Mouse (Mus musculus) liver, embryonic 13.5 days (tissue): Measurements from ENCODE around the gene Dpp8. TPM values are rescaled to one million over a fixed set of nuclear protein-coding genes. Genes with fewer than 3 reads are reported as not detected.

Experiments used
- ATAC-seq: fragments of 200-750 bp; cut with Nextera tagmentation; 2 replicates; pipeline ENCODE4 v1.8.0; 2017; ENCODE audit warnings: low read depth, mild to moderate bottlenecking, moderate number of reproducible peaks, moderate library complexity
- DNase-seq: peaks from one replicate; pipeline ENCODE4 v3.0.0; 2022
- H3K27ac ChIP-seq: fragments of 300-500 bp; sonication (generic); 2 replicates; pipeline ENCODE4 v1.5.1; 2015; ENCODE audit warnings: moderate library complexity, mild to moderate bottlenecking, inconsistent platforms
- H3K27me3 ChIP-seq: fragments of 300-500 bp; sonication (generic); 2 replicates; pipeline ENCODE4 v1.6.1; 2015; ENCODE audit warnings: mild to moderate bottlenecking, inconsistent platforms
- H3K36me3 ChIP-seq: fragments of 300-500 bp; sonication (generic); 2 replicates; pipeline ENCODE4 v1.6.1; 2015; ENCODE audit warnings: mild to moderate bottlenecking, inconsistent platforms
- H3K4me1 ChIP-seq: fragments of 300-500 bp; sonication (generic); replicated peaks from 2 replicates; pipeline ENCODE4 v1.6.1; 2015; ENCODE audit warnings: inconsistent platforms
- H3K4me2 ChIP-seq: fragments of 300-500 bp; sonication (generic); 2 replicates; pipeline ENCODE4 v1.6.1; 2015; ENCODE audit warnings: inconsistent platforms, mild to moderate bottlenecking, moderate library complexity
- H3K4me3 ChIP-seq: fragments of 300-500 bp; sonication (generic); replicated peaks from 2 replicates; pipeline ENCODE4 v1.5.1; 2015; ENCODE audit warnings: mild to moderate bottlenecking, inconsistent platforms
- H3K9ac ChIP-seq: fragments of 300-500 bp; sonication (generic); 2 replicates; pipeline ENCODE4 v1.6.1; 2015; ENCODE audit warnings: mild to moderate bottlenecking, inconsistent platforms
- H3K9me3 ChIP-seq: fragments of 300-500 bp; sonication (generic); replicated peaks from 2 replicates; pipeline ENCODE4 v1.6.1; 2016; ENCODE audit warnings: inconsistent platforms
- WGBS: fragments of 180-500 bp; shearing (Covaris S2); methylation state at CpG from one replicate; pipeline ENCODE4 v1.1.7; 2015; ENCODE audit not compliant: insufficient replicate concordance; 5-methylcytosine and 5-hydroxymethylcytosine counted together
- polyA plus RNA-seq: library from polyadenylated mRNA; unstranded; fragments of >200 nt; fragmentation: Nextera tagmentation; extraction: Ambion mirVana; gene quantifications from 2 replicates; pipeline ENCODE4 v1.2.1, GENCODE M21; 2015

Gene Dpp8
- polyA plus RNA-seq, 1 experiment from 2014 or later: 16.3 TPM

- ATAC-seq (no peak), DNase-seq (no peak)
- H3K27ac ChIP-seq: no peak overlapping the region
- WGBS: 64% methylated on average over 7 of the region's 7 CpGs
- H3K4me2 ChIP-seq: no peak overlapping the region
- H3K9ac ChIP-seq: no peak overlapping the region
- H3K27me3 ChIP-seq: no peaks in the 10 kb centered on the region
- H3K4me3 ChIP-seq: no peak overlapping the region
- peaks cover 2% of the 10 kb centered on the region; the same call in 1 of the 2 replicates for H3K36me3 ChIP-seq
- H3K9me3 ChIP-seq: no peaks in the 10 kb centered on the region
- peaks cover 68% of the 10 kb centered on the region for H3K4me1 ChIP-seq
These were observed 16.6 kb upstream of the Dpp8 start for GRCm38 (mm10) chr9:65015461-65016222.

GRCm38 (mm10) chr9:65016241-65016977 lies 15.8 kb upstream of the Dpp8 start:
- DNase-seq (no peak), ATAC-seq (no peak)
- Histone ChIP-seq H3K9ac (no peak overlapping the region), H3K4me2 (no peak overlapping the region), H3K27me3 (no peaks in the 10 kb centered on the region), H3K9me3 (no peaks in the 10 kb centered on the region), H3K36me3 (no peaks in the 10 kb centered on the region), H3K4me3 (no peak overlapping the region), H3K4me1 (peaks cover 72% of the 10 kb centered on the region), H3K27ac (no peak overlapping the region)
- WGBS: 74% methylated on average over 4 of the region's 4 CpGs

DNA sequence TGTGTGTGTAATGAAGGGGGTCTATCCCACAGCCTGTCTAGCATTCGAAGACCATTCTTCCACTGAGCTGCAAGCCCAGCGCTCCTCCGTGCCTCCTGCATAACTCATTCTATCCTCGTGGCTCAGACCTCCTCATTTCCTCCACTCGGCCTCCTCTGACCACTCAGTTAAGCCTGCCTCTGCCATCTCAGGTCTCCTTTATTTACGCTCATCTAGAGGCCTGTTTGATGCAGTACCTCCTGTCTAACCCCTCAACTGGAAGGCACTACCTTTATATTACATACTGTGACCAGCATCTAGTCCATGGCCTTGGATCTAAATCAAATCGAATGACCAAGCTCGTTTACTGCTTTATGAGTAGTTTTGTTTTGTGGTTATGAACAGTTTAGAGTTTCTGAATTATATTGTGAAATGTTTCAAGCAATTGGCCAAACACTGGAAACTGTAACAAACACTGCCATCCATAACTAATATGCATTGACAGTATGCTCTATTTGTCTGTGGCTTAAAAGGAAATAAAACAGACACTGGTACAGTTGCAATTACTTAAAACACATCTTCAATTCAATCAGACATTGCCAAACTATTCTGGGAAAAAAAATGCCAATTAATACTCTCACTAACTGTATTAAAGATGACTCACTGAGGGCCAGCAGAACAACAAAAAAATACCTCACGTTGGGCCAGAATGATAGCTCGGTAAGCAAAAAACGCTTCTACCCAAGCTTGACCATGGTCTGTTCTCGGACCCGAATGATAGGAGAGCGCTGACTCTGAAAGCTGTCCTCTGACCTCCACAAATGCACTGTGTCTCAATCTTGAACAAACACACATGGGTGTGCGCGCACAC lies 15.0 kb upstream of the Dpp8 start:
- Histone ChIP-seq H3K4me2 (no peak overlapping the region), H3K4me3 (no peak overlapping the region), H3K27me3 (no peaks in the 10 kb centered on the region), H3K4me1 (peaks cover 77% of the 10 kb centered on the region), H3K9ac (no peak overlapping the region), H3K9me3 (no peaks in the 10 kb centered on the region), H3K27ac (peak overlapping the region; percentile 81), H3K36me3 (no peaks in the 10 kb centered on the region)
- DNase-seq: no peak
- ATAC-seq: no peak
- WGBS: 73% methylated on average over 16 of the region's 16 CpGs

DNA sequence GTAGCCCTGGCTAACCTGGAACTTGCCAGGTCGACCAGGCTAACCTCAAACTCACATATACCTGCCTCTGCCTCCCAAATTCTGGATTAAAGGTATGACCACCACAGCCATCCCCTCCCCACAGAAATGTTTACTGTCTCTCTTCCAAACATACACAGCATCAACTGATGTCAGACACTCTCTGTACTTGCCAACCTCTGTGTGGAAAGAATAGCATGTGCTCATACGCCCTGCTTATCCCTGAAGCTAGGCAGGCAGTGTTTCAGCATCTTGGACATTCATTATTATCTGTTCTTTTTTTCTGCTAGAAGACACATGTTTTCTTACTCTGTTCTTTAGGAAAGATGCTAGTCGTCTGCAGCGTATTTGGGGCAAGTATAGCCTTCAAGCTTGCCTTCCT lies 14.3 kb upstream of the Dpp8 start:
- H3K4me1 ChIP-seq: peaks cover 81% of the 10 kb centered on the region
- H3K9me3 ChIP-seq: no peaks in the 10 kb centered on the region
- no peak for ATAC-seq
- no peak overlapping the region for H3K9ac ChIP-seq
- 76% methylated on average over 4 of the region's 4 CpGs for WGBS
- H3K4me2 ChIP-seq: 0 out of 2 replicates have a peak overlapping the region, but pooled peaks have one; percentile 8
- H3K4me3 ChIP-seq: no peak overlapping the region
- H3K36me3 ChIP-seq: no peaks in the 10 kb centered on the region
- H3K27ac ChIP-seq: peak overlapping the region; percentile 81
- H3K27me3 ChIP-seq: no peaks in the 10 kb centered on the region
- DNase-seq: no peak

DNA sequence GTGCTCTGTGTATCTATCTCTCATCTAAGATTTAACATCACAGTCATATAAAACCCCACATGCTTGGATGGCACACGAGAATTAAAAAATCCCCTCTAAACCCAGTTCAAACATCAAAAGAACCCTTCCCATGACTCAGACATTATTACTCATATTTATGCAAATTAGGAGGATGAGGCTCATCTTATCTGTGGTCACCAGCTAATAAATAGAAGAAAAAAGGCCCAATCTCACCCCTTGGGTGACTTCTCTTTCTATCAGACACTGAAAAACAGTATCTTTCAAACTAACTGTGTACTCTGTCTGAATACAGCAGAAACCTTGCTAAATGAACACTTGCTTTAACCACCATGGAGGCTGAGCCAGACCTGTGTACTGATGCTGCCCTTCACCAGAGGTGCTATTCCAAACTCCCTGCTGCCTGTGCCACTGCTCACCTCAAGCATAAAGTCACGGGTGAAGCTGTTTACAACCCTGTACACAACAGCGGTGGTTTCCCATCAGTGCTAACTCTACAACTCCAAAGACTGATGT lies 13.6 kb upstream of the Dpp8 start:
- H3K9ac ChIP-seq: peak overlapping the region; percentile 95
- H3K27ac ChIP-seq: peak overlapping the region; percentile 81

GRCm38 (mm10) chr9:65019146-65019545 lies 13.1 kb upstream of the Dpp8 start:
- H3K9ac ChIP-seq: peak overlapping the region; percentile 95
- H3K27me3 ChIP-seq: no peaks in the 10 kb centered on the region
- peak overlapping the region; percentile 87 for H3K4me2 ChIP-seq
- ATAC-seq: no peak
- H3K4me1 ChIP-seq: peaks cover 82% of the 10 kb centered on the region
- peak overlapping the region; percentile 81 for H3K27ac ChIP-seq
- H3K9me3 ChIP-seq: no peaks in the 10 kb centered on the region
- DNase-seq: no peak
- H3K4me3 ChIP-seq: peak overlapping the region; percentile 13
- WGBS: 51% methylated on average over 3 of the region's 3 CpGs
- no peaks in the 10 kb centered on the region for H3K36me3 ChIP-seq

More for the DNA sequence above, 13.6 kb upstream of the Dpp8 start:
- H3K36me3 ChIP-seq: no peaks in the 10 kb centered on the region
- peak overlapping the region; percentile 87 for H3K4me2 ChIP-seq
- no peaks in the 10 kb centered on the region for H3K9me3 ChIP-seq
- no peaks in the 10 kb centered on the region for H3K27me3 ChIP-seq
- H3K4me3 ChIP-seq: peak overlapping the region; percentile 13
- DNase-seq (no peak), ATAC-seq (0 out of 2 replicates have a peak, but pooled peaks have one; percentile 13)
- 48% methylated on average over 3 of the region's 3 CpGs for WGBS
- H3K4me1 ChIP-seq: peaks cover 84% of the 10 kb centered on the region

GRCm38 (mm10) chr9:65020128-65020527 lies 12.1 kb upstream of the Dpp8 start:
- H3K4me3 ChIP-seq: peak overlapping the region; percentile 92
- peak overlapping the region; percentile 95 for H3K9ac ChIP-seq
- ATAC-seq: no peak
- H3K36me3 ChIP-seq: no peaks in the 10 kb centered on the region
- H3K27me3 ChIP-seq: no peaks in the 10 kb centered on the region
- peaks cover 72% of the 10 kb centered on the region for H3K4me1 ChIP-seq
- H3K27ac ChIP-seq: peak overlapping the region; percentile 83
- H3K9me3 ChIP-seq: no peaks in the 10 kb centered on the region
- WGBS: 41% methylated on average over 4 of the region's 4 CpGs
- peak overlapping the region; percentile 87 for H3K4me2 ChIP-seq
- no peak for DNase-seq

DNA sequence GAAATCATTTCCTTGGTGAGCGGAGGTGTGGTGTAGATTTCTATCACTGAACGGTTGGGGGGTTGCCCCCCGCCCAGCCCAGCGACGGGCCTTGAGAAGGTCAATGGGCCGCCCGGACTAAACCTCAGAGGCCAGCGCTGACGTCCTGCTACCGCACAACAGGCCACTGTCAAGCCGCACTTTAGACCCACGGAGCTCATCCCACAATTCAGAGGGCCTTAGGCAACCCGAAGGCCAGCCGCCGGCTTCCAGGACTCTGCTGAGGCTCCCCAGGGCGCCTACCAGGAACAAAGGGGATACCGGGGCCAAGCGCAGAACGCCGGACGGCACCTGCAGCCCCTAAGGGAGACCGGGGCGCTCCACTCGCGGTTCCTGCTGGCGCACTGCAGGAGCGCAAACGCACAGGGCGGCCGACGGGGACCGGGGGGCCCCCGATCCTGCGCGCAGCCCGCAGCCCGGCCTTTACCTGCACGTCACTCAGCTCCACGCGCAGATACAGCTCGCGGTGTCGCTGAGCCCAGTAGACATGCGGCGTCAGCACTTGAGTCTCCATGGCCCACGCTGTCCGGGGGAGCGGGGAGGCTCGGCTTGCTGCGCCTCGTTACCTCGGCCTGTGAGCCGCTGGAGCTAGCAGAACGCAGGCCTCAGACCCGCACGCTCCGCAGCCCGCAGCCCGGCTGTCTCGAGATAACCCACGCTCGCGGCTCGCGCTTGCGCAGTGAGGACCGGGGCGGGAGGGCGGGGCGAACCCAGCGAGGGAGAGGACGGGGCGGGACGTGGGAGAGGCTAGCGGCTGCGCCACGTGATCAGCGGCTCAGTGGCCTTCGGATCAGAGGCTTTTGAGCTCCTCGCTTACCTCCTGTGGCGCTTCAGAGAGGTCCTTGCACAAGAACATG lies 11.0 kb upstream of the Dpp8 start, which contains the start of gene Hacd3:
Gene Hacd3, minus strand, starts transcription at position 703 of the 896 bp plus-strand sequence.
- Histone ChIP-seq H3K4me3 (peak within 1 kb of the TSS; percentile 92), H3K36me3 (no peaks in the 10 kb centered on the region), H3K4me2 (peak within 1 kb of the TSS; percentile 87), H3K4me1 (peaks cover 61% of the 10 kb centered on the region), H3K9ac (peak within 1 kb of the TSS; percentile 95), H3K27me3 (no peaks in the 10 kb centered on the region), H3K27ac (peak within 1 kb of the TSS; percentile 83), H3K9me3 (no peaks in the 10 kb centered on the region)
- peak; percentile 80 for DNase-seq
- peak; percentile 92 for ATAC-seq
- under 1% methylated on average over 81 of the region's 81 CpGs for WGBS

GRCm38 (mm10) chr9:65021887-65022579 lies 10.2 kb upstream of the Dpp8 start:
- DNase-seq (no peak), ATAC-seq (no peak)
- 22% methylated on average over 9 of the region's 9 CpGs for WGBS

More at GRCm38 (mm10) chr9:65021887-65022579, 10.2 kb upstream of the Dpp8 start:
- peak overlapping the region; percentile 66 for H3K9ac ChIP-seq
- H3K9me3 ChIP-seq: no peaks in the 10 kb centered on the region
- peak overlapping the region; percentile 87 for H3K4me2 ChIP-seq
- no peaks in the 10 kb centered on the region for H3K27me3 ChIP-seq
- H3K27ac ChIP-seq: peak overlapping the region; percentile 79
- H3K36me3 ChIP-seq: no peaks in the 10 kb centered on the region
- peak overlapping the region; percentile 92 for H3K4me3 ChIP-seq
- peaks cover 53% of the 10 kb centered on the region for H3K4me1 ChIP-seq
